Mouse (Mus musculus) right cerebral cortex, postnatal 36 days (tissue): ENCODE measurements at regions not wholly inside any gene's neighbourhood (a gene's known extent, or its start where the extent isn't known, plus 50 kb on each side); places are given as distances from the start of the nearest gene placed in this dataset.
A peak's percentile ranks its signal among the peaks of the same experiment; 100 is the strongest.

Experiments used
- DNase-seq, 2 experiments: peaks; one replicate each; pipeline ENCODE4 v3.0.0; 2022; ENCODE audit warnings: low spot score in 2 of 2, mixed read lengths in 1 of 2

GRCm38 (mm10) chr13:57189246-57189645 is 293.5 kb upstream of the Trpc7 start:
- DNase-seq: no peak

GRCm38 (mm10) chr13:57186168-57186567 is 290.4 kb upstream of the Trpc7 start:
- DNase-seq: no peak

GRCm38 (mm10) chr13:57170180-57170579 is 274.4 kb upstream of the Trpc7 start:
- DNase-seq: no peak

- DNase-seq: no peak
Observed at GRCm38 (mm10) chr13:57169621-57170020, 273.8 kb upstream of the Trpc7 start.

GRCm38 (mm10) chr13:57165367-57165766 is 269.6 kb upstream of the Trpc7 start:
- no peak for DNase-seq

- DNase-seq: no peak
Observed at GRCm38 (mm10) chr13:57152787-57153186, 257.0 kb upstream of the Trpc7 start.

GRCm38 (mm10) chr13:57147623-57148022 is 251.8 kb upstream of the Trpc7 start:
- DNase-seq: no peak

GRCm38 (mm10) chr13:57146708-57147107 is 250.9 kb upstream of the Trpc7 start:
- DNase-seq: no peak

- DNase-seq: no peak
Observed at GRCm38 (mm10) chr13:57145782-57146181, 250.0 kb upstream of the Trpc7 start.

GRCm38 (mm10) chr13:57142851-57143250 is 247.1 kb upstream of the Trpc7 start:
- DNase-seq: no peak

GRCm38 (mm10) chr13:57142441-57142840 is 246.6 kb upstream of the Trpc7 start:
- no peak for DNase-seq

GRCm38 (mm10) chr13:57115936-57116335 is 220.1 kb upstream of the Trpc7 start:
- DNase-seq: no peak

GRCm38 (mm10) chr13:57107956-57108355 is 212.2 kb upstream of the Trpc7 start:
- DNase-seq: no peak

GRCm38 (mm10) chr13:57099601-57100000 is 203.8 kb upstream of the Trpc7 start:
- no peak for DNase-seq

- no peak for DNase-seq
Observed at GRCm38 (mm10) chr13:57091886-57092285, 196.1 kb upstream of the Trpc7 start.

GRCm38 (mm10) chr13:57089381-57090075 is 193.7 kb upstream of the Trpc7 start:
- DNase-seq: peak; percentile 42 to 65

GRCm38 (mm10) chr13:57087966-57088365 is 192.2 kb upstream of the Trpc7 start:
- no peak for DNase-seq

- DNase-seq: no peak
Observed at GRCm38 (mm10) chr13:57087398-57087797, 191.6 kb upstream of the Trpc7 start.

- no peak for DNase-seq
Observed at GRCm38 (mm10) chr13:57083751-57084150, 188.0 kb upstream of the Trpc7 start.

GRCm38 (mm10) chr13:57070479-57070878 is 174.7 kb upstream of the Trpc7 start:
- DNase-seq: no peak

- DNase-seq: no peak
Observed at GRCm38 (mm10) chr13:57061656-57062055, 165.9 kb upstream of the Trpc7 start.

- DNase-seq: no peak
Observed at GRCm38 (mm10) chr13:57061074-57061473, 165.3 kb upstream of the Trpc7 start.

- peak; percentile 11 to 16 for DNase-seq
Observed at GRCm38 (mm10) chr13:57056786-57057185, 161.0 kb upstream of the Trpc7 start.
